Mouse (Mus musculus) macrophage (primary cell): ENCODE data around the gene Sav1. TPM values are rescaled to one million over a fixed set of nuclear protein-coding genes. Genes with fewer than 3 reads are reported as not detected.
A peak's percentile ranks its signal among the peaks of the same experiment; 100 is the strongest.

Experiments
- H3K27ac ChIP-seq: fragments of 350-480 bp; formaldehyde crosslinking; 2 replicates; pipeline ENCODE4 v1.9.0; 2021
- H3K36me3 ChIP-seq: fragments of 350-480 bp; formaldehyde crosslinking; 2 replicates; pipeline ENCODE4 v1.9.0; 2021; ENCODE audit errors: inconsistent target
- H3K4me3 ChIP-seq: fragments of 350-480 bp; formaldehyde crosslinking; 2 replicates; pipeline ENCODE4 v1.9.0; 2021; ENCODE audit errors: inconsistent target
- H3K79me2 ChIP-seq: fragments of 350-480 bp; formaldehyde crosslinking; 2 replicates; pipeline ENCODE4 v1.9.0; 2021; ENCODE audit errors: inconsistent target
- WGBS: methylation state at CpG from one replicate; pipeline ENCODE4 v1.1.7; 2026; ENCODE audit warnings: inconsistent platforms; ENCODE audit not compliant: missing documents; 5-methylcytosine and 5-hydroxymethylcytosine counted together
- polyA plus RNA-seq: library from polyadenylated mRNA; stranded (reverse); fragments of 250-400 nt; gene quantifications from 3 replicates; pipeline ENCODE4 v1.2.4, GENCODE M21; 2018; ENCODE audit warnings: inconsistent platforms

The Sav1 gene
- polyA plus RNA-seq, 1 experiment from 2014 or later = 58.7 TPM

DNA sequence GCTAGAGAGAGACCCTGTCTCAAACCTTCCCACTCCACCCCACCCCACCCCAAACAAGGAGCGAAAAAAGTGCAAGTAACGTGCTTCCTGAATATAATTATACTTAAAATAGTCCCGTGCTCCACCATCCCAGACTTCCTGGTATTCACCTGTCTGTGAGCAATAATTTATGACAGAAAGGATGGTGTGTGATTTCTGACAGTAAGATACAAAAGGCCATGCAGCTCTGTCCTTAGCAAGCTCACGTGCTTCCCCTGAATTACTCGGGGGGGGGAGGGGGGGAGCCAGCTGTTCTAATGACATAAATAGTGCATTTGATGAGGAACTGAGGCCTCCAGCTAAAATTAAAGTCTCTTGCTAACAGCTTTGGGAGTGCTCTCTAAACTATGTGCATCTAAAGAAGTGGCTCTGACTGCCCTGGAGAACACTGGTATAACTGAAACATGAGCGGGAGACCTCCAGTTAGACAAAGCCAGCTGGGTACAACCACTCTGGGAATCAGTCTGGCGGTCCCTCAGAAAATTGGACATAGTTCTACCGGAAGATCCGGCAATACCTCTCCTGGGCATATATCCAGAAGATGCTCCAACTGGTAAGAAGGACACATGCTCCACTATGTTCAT, 9.3 kb downstream of the Sav1 start:
- WGBS = 49% methylated on average over 9 of the region's 9 CpGs
- Histone ChIP-seq H3K79me2 (peaks cover 100% of the 10 kb centered on the region), H3K4me3 (no peak overlapping the region), H3K36me3 (peaks cover 28% of the 10 kb centered on the region; the same call in 1 of the 2 replicates), H3K27ac (0 out of 2 replicates have a peak overlapping the region, but pooled peaks have one; percentile 1)

DNA sequence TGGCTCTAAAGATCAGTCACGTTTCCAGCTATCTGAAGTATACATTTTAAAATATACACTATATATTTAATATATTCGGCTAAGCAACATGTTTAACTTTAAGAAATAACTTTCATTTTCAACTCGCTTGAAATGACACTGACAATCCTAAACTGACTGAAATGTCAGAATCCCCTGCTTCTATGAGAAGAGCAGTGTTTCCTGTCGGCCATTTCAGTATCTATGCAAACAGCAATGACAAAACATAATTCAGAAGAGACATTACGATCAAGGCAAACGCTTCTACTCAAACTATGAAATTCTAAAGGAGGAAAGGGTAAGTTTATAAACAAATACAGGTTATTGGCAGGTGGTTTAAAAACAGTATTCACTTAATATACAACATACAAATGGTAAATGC, 10.1 kb downstream of the Sav1 start:
- H3K36me3 ChIP-seq = peaks cover 29% of the 10 kb centered on the region; the same call in 1 of the 2 replicates

DNA sequence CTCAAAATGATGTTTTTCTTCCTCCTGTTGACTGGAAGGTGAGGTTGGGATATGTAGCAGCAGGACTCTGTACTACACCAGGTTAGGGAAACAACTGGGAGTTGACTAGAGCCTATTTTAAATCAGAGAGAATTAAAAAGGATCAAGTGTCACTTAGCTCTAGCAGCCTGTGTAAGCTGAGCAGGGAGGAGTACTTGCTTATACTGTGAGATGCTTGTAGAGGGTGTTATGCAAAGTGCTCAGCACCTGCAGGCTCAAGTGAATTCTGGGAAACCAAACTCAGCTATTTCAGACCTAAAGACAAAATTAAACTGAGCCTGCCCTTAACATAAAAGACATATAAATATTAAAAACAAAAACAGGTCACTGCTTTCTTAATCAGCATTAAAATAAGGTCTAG, 13.1 kb downstream of the Sav1 start:
- Histone ChIP-seq H3K79me2 (peaks cover 91% of the 10 kb centered on the region), H3K36me3 (peaks cover 53% of the 10 kb centered on the region), H3K4me3 (no peak overlapping the region), H3K27ac (no peak overlapping the region)

More for the DNA sequence above, 10.1 kb downstream of the Sav1 start:
- 75% methylated on average over 6 of the region's 6 CpGs for WGBS
- H3K4me3 ChIP-seq = no peak overlapping the region
- H3K27ac ChIP-seq = no peak overlapping the region
- H3K79me2 ChIP-seq = peaks cover 100% of the 10 kb centered on the region

DNA sequence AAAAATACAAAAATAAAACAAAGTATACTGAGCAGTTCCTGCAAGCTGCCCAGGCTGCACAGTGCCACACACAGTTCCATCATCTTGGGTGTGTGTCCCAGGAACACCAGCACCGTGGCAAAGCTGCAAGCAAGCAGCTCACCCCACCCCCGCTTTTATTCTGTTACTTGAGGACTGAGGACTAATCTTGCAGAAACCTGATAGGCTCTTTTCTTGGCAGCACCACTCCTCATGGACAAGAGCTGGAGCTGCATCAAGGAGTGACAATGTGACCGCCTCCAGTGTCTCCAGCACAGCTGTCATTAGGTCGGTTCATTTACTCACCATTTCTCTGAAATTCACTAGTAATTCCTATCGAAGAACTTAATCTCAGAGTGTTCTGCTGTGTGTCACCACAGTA, 18.6 kb downstream of the Sav1 start:
- no peak overlapping the region for H3K4me3 ChIP-seq
- peaks cover 92% of the 10 kb centered on the region for H3K36me3 ChIP-seq
- 96% methylated on average over 5 of the region's 5 CpGs for WGBS

DNA sequence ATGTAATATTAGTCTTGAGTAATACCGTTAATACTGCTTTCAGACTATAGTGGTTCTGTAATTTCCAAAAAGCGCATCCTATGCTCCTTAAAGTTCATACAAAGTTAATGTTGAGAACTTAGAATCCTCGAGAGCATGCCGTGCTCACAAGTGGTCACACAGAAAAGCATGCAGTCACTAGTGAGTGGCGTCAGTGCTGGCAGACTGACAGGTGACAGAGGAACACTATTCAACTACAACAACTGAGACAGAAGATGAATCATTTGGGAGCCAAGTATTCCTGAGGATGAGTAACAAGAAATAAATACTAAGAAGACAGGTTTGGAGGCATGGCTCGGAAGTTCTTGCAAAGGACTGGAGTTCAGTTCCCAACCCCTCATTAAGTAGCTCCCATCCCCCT, 19.7 kb downstream of the Sav1 start:
- WGBS = 95% methylated on average over 6 of the region's 6 CpGs
- Histone ChIP-seq H3K27ac (no peak overlapping the region), H3K36me3 (peaks cover 89% of the 10 kb centered on the region), H3K4me3 (no peak overlapping the region), H3K79me2 (peaks cover 25% of the 10 kb centered on the region; the same call in 1 of the 2 replicates)

More for the DNA sequence above, 18.6 kb downstream of the Sav1 start:
- no peak overlapping the region for H3K27ac ChIP-seq
- H3K79me2 ChIP-seq = peaks cover 36% of the 10 kb centered on the region; the same call in 1 of the 2 replicates

DNA sequence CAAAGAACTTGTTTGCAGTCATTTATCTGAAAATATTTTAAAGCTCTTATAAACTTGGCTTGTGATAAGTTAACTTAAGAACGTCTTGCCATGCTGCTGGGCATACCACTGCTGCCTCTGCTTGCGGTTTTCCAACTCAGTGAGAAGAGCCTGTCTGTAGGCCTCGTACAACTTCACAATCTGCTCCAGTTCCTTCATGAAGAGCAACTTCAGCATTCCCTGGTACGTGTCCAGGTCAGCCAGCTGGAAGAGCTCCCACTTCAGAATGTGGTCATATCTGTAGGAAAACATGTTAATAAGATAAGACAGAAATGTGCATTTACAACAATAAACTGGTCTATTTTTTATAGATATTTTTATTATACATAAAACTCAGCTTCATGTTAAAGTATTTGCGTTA, 20.7 kb downstream of the Sav1 start:
- Histone ChIP-seq H3K27ac (no peak overlapping the region), H3K36me3 (peaks cover 84% of the 10 kb centered on the region), H3K4me3 (no peak overlapping the region), H3K79me2 (peaks cover 15% of the 10 kb centered on the region; the same call in 1 of the 2 replicates)
- 95% methylated on average over 5 of the region's 5 CpGs for WGBS

DNA sequence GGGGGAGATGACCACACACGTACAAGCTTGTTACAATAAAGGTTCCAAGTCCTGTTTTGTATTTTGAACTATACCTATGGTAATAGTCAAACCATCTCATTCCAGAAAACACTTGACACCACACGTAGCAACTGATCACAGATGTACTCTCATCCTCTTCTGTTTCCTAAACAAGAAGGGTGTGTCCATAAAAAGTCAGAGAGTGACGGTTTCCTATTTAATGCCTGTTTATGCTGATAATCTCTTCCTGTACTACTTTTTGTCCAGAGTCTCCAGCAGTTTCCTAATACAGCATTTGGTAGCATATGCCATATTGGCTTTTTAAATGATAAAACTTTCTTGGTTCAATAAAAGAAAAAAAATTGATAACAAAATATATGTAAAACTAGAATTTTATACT, 21.2 kb downstream of the Sav1 start:
- WGBS = 89% methylated on average over 3 of the region's 3 CpGs
- no peak overlapping the region for H3K27ac ChIP-seq
- H3K79me2 ChIP-seq = peaks cover 11% of the 10 kb centered on the region; the same call in 1 of the 2 replicates
- H3K4me3 ChIP-seq = no peak overlapping the region
- peaks cover 79% of the 10 kb centered on the region for H3K36me3 ChIP-seq

DNA sequence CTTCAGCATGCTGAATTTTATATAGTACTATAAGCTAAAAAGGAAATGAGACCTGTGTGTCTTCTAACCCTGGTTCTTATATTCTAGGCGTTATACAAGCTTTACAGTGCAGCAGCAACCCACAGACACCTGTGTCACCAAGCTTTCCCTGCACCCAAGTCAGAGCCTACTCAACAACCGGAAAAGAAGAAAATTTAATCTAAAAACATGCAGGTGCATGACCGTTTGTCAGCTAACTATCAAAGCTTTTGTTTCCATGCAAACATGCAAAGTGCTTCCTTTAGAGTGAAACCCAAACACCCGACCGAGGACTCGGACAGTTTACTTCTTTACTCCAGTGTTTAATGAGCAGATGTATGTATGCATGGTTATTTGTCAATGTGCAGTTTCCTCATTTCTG, 23.7 kb downstream of the Sav1 start:
- peaks cover 62% of the 10 kb centered on the region for H3K36me3 ChIP-seq

DNA sequence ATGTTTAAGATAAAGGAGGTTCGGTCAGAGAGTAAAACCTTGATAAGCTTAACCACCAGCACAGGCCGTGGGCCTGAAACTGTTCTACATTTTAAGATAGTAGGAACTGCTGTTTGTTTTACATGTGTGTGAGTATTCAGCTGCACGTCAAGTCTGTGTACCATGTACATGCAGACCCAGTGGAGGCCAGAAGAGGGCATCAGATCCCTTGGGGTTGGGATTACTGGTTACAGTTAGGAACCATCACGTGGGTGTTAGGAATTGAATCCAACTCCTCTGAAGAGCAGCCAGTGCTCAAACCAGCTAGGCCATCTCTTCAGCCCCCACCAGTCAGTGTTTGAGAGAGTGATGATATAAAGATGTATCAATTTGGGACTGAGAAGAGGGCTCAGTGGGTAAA, 24.3 kb downstream of the Sav1 start:
- 78% methylated on average over 4 of the region's 4 CpGs for WGBS
- Histone ChIP-seq H3K79me2 (no peaks in the 10 kb centered on the region), H3K27ac (no peak overlapping the region), H3K4me3 (no peak overlapping the region), H3K36me3 (peaks cover 55% of the 10 kb centered on the region)

More for the DNA sequence above, 23.7 kb downstream of the Sav1 start:
- no peak overlapping the region for H3K27ac ChIP-seq
- WGBS = 94% methylated on average over 6 of the region's 6 CpGs
- no peak overlapping the region for H3K4me3 ChIP-seq
- H3K79me2 ChIP-seq = no peaks in the 10 kb centered on the region

DNA sequence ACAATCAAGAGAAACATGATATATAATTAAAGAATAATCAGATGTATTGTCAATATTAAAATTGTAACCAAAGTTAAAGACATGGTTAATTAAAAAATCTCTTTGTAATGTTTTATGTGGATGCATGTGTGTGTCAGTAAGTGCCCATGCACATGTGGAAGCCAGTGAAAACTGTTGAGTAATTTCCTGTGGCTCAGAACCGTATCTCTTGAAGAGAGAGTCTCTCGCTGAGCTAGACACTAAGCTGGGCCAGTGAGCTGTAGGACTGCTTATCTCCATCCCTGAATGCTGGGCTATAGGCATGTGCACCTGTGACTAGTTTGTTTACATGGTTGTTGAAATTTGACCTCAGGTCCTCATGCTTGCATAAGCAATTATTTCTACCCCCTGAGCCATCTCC, 29.4 kb downstream of the Sav1 start:
- Histone ChIP-seq H3K4me3 (no peak overlapping the region), H3K36me3 (peaks cover 13% of the 10 kb centered on the region; the same call in 1 of the 2 replicates), H3K79me2 (no peaks in the 10 kb centered on the region), H3K27ac (no peak overlapping the region)
- WGBS = 49% methylated on average over 2 of the region's 2 CpGs

DNA sequence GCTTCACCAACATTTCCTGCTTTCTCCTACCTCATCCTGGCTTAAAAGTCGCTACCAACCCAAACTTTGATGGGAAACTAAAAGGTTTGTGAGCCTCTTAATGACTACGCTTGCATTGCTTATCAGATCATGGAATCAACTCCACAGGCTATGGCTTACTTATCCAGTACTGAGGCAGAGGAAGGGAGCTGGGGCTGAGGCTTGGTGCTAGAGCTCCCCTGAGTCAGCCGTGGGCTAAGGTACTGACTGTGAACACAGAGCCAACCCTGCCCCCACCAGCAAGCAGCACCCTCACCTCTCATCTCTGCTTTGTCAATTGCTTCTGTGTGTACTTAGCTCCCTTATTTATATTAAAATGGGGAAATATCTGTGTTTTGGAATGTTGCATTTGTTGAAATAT, 39.3 kb downstream of the Sav1 start:
- H3K36me3 ChIP-seq = no peaks in the 10 kb centered on the region
- no peaks in the 10 kb centered on the region for H3K79me2 ChIP-seq
- H3K27ac ChIP-seq = no peak overlapping the region
- WGBS = 92% methylated on average over 3 of the region's 3 CpGs
- H3K4me3 ChIP-seq = no peak overlapping the region

DNA sequence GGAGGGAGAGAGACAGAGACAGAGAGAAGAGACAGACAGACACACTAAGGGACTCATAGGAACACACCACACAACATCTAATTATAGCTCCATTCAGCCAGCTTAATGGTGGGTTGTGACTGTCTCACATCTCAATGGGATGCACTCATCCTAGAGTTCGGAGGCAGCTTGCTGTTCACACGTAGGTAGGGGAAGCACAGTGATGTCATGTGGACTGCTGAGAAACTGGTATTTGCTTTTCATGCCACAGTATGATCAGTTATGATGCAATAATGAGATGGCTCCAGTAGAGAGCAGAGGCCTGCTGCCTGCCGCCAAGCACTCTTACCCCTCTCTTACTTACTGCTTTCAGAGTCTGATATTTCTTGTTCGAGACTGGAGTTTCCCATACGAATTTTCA, 40.9 kb downstream of the Sav1 start:
- Histone ChIP-seq H3K27ac (no peak overlapping the region), H3K4me3 (no peak overlapping the region), H3K36me3 (no peaks in the 10 kb centered on the region), H3K79me2 (no peaks in the 10 kb centered on the region)
- WGBS = 98% methylated on average over 5 of the region's 5 CpGs

DNA sequence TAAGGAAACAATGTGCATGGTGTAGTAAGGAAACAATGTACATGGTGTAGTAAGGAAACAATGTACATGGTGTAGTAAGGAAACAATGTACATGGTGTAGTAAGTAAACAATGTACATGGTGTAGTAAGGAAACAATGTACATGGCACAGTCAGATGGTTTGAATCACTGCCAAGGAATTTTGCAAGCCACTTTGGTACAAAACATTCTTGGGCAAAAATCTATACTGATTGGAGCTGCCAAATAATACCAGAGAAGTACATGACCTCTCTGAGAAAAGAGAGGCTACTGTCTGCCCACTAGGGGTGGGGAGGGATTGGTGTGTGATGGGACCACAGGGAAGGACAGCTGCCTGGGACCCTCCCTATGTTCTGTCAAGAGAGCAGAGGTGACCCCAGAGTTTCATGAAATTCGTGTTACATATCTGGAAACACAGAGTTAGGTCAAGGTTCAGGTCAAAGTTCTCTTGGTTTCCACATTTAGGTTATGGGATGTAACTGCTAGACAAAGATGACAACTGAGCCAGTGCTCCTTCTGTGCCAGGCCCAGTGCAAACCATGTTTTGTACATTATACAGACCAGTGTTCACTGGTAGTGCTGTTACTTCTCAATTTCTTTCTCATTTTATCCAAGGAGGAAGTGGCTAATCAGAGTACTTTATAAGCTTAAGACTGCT, 45.0 kb downstream of the Sav1 start:
- H3K27ac ChIP-seq = no peak overlapping the region
- 88% methylated on average over 1 of the region's 1 CpGs for WGBS

DNA sequence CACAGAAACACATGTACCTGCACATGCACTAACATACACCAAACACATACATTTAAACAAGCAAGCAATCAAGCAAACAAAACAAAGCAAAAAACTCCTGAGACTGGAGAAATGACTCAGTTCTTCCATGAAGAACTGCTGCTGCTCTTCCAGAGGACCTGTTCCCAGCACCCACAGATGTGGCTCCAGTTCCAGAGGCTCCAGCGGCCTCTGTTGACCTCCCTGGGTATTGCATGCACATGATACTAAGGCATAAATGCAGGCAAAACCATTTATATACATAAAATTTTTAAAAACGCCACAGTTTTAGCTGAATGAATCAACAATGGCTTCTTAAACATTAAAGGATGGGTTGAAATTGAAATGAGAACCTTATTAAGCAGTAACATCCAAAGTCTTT, 47.5 kb downstream of the Sav1 start:
- WGBS = 96% methylated on average over 2 of the region's 2 CpGs
- Histone ChIP-seq H3K36me3 (no peaks in the 10 kb centered on the region), H3K27ac (no peak overlapping the region), H3K4me3 (no peak overlapping the region), H3K79me2 (no peaks in the 10 kb centered on the region)

More for the DNA sequence above, 45.0 kb downstream of the Sav1 start:
- H3K79me2 ChIP-seq = no peaks in the 10 kb centered on the region
- H3K4me3 ChIP-seq = no peak overlapping the region
- H3K36me3 ChIP-seq = no peaks in the 10 kb centered on the region

DNA sequence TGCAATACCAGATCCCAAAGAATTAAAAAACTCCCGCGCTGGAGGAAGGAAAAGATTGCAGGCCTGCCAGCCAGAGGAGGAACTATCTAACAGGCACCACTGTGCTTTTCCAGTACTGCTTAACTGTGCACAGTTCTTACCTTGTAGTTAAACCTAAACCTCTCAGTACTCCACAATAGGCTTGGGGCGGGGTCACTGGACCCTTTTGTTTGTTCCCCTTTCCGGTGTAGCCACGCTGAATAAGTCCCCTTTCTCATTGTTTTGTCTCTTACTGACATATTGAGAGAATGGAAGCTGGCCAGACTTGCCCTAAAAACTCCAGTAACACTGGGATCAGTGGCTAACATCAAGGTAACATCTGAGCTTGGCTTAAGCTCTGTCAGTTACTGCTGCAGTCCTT, 49.1 kb downstream of the Sav1 start:
- Histone ChIP-seq H3K36me3 (no peaks in the 10 kb centered on the region), H3K27ac (no peak overlapping the region), H3K79me2 (no peaks in the 10 kb centered on the region), H3K4me3 (no peak overlapping the region)
- WGBS = 79% methylated on average over 5 of the region's 5 CpGs
